ENCODE assay signal across 16 mouse cellular contexts in the genomic region with DNA sequence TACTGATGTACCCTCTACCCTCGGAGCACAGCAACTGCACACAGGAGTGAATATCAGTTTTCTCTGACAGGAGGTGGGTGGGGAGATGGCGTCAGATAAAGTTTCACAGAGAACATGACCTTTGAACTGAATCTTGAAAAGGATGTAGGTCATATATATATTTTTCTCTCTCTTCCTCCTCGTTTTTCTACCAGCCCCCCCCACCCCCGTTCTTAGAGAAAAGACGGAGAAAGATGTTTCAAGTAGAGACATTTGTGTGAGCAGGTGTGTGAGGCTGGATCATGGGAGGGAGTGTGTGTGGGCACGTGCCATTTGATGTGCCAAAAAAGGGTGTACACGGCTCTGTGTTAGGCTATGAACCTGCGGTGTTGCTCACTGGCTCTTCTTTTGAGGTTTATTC.
DNase-seq lines count a peak whose midpoint lies in the region.
"Had no signal": no experiment of that assay in that cellular context is flagged by ENCODE, and none has a peak within 500 bp of the region (broad histone marks: within the 10 kb centered on the region; RNA-seq: fewer than 3 reads in every experiment).

No protein-coding gene starts in this region.

- peak overlapping the region; percentile 82 for H3K4me3 ChIP-seq in megakaryocyte, embryonic 14.5 days (replicated peaks)
- H3K4me3 ChIP-seq: embryonic facial prominence, embryonic 13.5 days; heart, embryonic 13.5 days; hindbrain, embryonic 12.5 days had no signal

- H3K4me1 ChIP-seq in megakaryocyte, embryonic 14.5 days: peaks cover 88% of the 10 kb centered on the region
- H3K4me1 ChIP-seq: embryonic facial prominence, embryonic 13.5 days; hindbrain, embryonic 12.5 days had no signal

- peaks cover 7% of the 10 kb centered on the region for H3K36me3 ChIP-seq in megakaryocyte, embryonic 14.5 days (replicated peaks; ENCODE audit: low read length)
- H3K36me3 ChIP-seq: embryonic facial prominence, embryonic 13.5 days; heart, embryonic 13.5 days; hindbrain, embryonic 12.5 days had no signal

- H3K9me3 ChIP-seq in megakaryocyte, embryonic 14.5 days: no peaks in the 10 kb centered on the region
- H3K9me3 ChIP-seq: embryonic facial prominence, embryonic 13.5 days; heart, embryonic 13.5 days; hindbrain, embryonic 12.5 days had no signal

- H3K27me3 ChIP-seq in megakaryocyte, embryonic 14.5 days (replicated peaks): no peaks in the 10 kb centered on the region
- H3K27me3 ChIP-seq: CH12.LX; embryonic facial prominence, embryonic 13.5 days; heart, embryonic 13.5 days; hindbrain, embryonic 12.5 days had no signal

- peak; percentile 84 for DNase-seq in CD4-positive, CD25-positive, alpha-beta regulatory T cell, adult 2 months (ENCODE audit: low read depth, low spot score)
- DNase-seq in T-cell, adult 2 months (ENCODE audit: low spot score): peak; percentile 84
- DNase-seq in thymus, postnatal 14 days: peak; percentile 84
- no peak for DNase-seq in cerebellum, adult 9-11 months
- no peak for DNase-seq in layer of hippocampus, postnatal 10 days (ENCODE audit: low spot score in 2 of 2)
- DNase-seq in urinary bladder, postnatal 25 days (ENCODE audit: low spot score): no peak
- DNase-seq: adrenal gland, postnatal 10 days; cerebellum, adult 2 months; heart, adult 11 months; kidney, adult 11 months; lung, postnatal 14 days had no signal

Comparison
In these comparisons a context has a peak if more than half of its experiments do, and no peak if none do; other contexts are left out.
1. DNase-seq: peak in CD4-positive, CD25-positive, alpha-beta regulatory T cell, adult 2 months (single experiment), T-cell, adult 2 months (single experiment) and thymus, postnatal 14 days (single experiment); none in cerebellum, adult 9-11 months (single experiment), layer of hippocampus, postnatal 10 days (0 of 2) and urinary bladder, postnatal 25 days (single experiment).